Mouse (Mus musculus): ENCODE results near the gene Kcnk18. TPM values are rescaled to one million over a fixed set of nuclear protein-coding genes. Genes with fewer than 3 reads are reported as not detected.

Gene Kcnk18
- polyA plus RNA-seq, 1 experiment from 2014 or later, result not detected

- Histone ChIP-seq H3K4me1 (ENCODE audit: control insufficient read depth, insufficient read depth, low read length) (no peaks in the 10 kb centered on the region), H3K36me3 (ENCODE audit: control insufficient read depth, insufficient read depth, low read length) (0 out of 2 replicates have a peak, but pooled peaks cover 4% of the 10 kb centered on the region), H3K9me3 (replicated peaks; ENCODE audit: control insufficient read depth, low read length) (no peaks in the 10 kb centered on the region), H3K4me3 (ENCODE audit: low read depth, low read length) (no peak overlapping the region), H3K4me2 (ENCODE audit: low read length) (no peak overlapping the region), H3K27ac (ENCODE audit: low read depth, low read length) (no peak overlapping the region), H3K9ac (ENCODE audit: low read length) (no peak overlapping the region), H3K27me3 (replicated peaks; ENCODE audit: control insufficient read depth, insufficient read depth, low read length) (no peaks in the 10 kb centered on the region)
- DNase-seq (ENCODE audit: low spot score) (no peak), ATAC-seq (no peak)
Measured at GRCm38 (mm10) chr19:59280841-59281240, 61.8 kb downstream of the Kcnk18 start.

GRCm38 (mm10) chr19:59282001-59282400, 63.0 kb downstream of the Kcnk18 start:
- Histone ChIP-seq H3K4me1 (ENCODE audit: control insufficient read depth, insufficient read depth, low read length) (no peaks in the 10 kb centered on the region), H3K36me3 (ENCODE audit: control insufficient read depth, insufficient read depth, low read length) (0 out of 2 replicates have a peak, but pooled peaks cover 4% of the 10 kb centered on the region), H3K9ac (ENCODE audit: low read length) (no peak overlapping the region), H3K27ac (ENCODE audit: low read depth, low read length) (no peak overlapping the region), H3K4me3 (ENCODE audit: low read depth, low read length) (no peak overlapping the region), H3K4me2 (ENCODE audit: low read length) (no peak overlapping the region), H3K27me3 (replicated peaks; ENCODE audit: control insufficient read depth, insufficient read depth, low read length) (no peaks in the 10 kb centered on the region), H3K9me3 (replicated peaks; ENCODE audit: control insufficient read depth, low read length) (no peaks in the 10 kb centered on the region)
- ATAC-seq (no peak), DNase-seq (ENCODE audit: low spot score) (no peak)
- WGBS, result 93% methylated on average over 3 of the region's 3 CpGs

Other genes starting within 250 kb of the Kcnk18 start
- gene Shtn1, start 143.1 kb upstream of the Kcnk18 start, polyA plus RNA-seq (2014; fragmentation: Nextera tagmentation; extraction: Ambion mirVana), result 48.3 and 61.8 TPM in 2 replicates
- 1.3 and 1.7 TPM in 2 replicates for gene Vax1, start 49.2 kb upstream of the Kcnk18 start, polyA plus RNA-seq (2014; fragmentation: Nextera tagmentation; extraction: Ambion mirVana)
- 25.8 and 28.0 TPM in 2 replicates for gene Slc18a2, start 41.7 kb downstream of the Kcnk18 start, polyA plus RNA-seq (2014; fragmentation: Nextera tagmentation; extraction: Ambion mirVana)
- 9.8 and 28.2 TPM in 2 replicates for gene Rps12-ps3, start 103.1 kb downstream of the Kcnk18 start, polyA plus RNA-seq (2014; fragmentation: Nextera tagmentation; extraction: Ambion mirVana)
- gene Pdzd8, start 126.6 kb downstream of the Kcnk18 start, polyA plus RNA-seq (2014; fragmentation: Nextera tagmentation; extraction: Ambion mirVana), result 11.2 and 12.3 TPM in 2 replicates
- 9.3 and 9.4 TPM in 2 replicates for gene Emx2, start 239.2 kb downstream of the Kcnk18 start, polyA plus RNA-seq (2014; fragmentation: Nextera tagmentation; extraction: Ambion mirVana)